Mouse (Mus musculus) liver, embryonic 14.5 days (tissue): ENCODE results near the gene Apln. TPM values are rescaled to one million over a fixed set of nuclear protein-coding genes. Genes with fewer than 3 reads are reported as not detected.

Experiments used
- ATAC-seq: fragments of 200-750 bp; cut with Nextera tagmentation; 2 replicates; pipeline ENCODE4 v1.8.0; 2017; ENCODE audit warnings: moderate number of reproducible peaks, mild to moderate bottlenecking, moderate library complexity; ENCODE audit not compliant: insufficient read depth
- DNase-seq, 3 experiments: peaks; one replicate each; pipeline ENCODE4 v3.0.0-alpha.2; 2012 to 2013; ENCODE audit warnings: low read depth in 3 of 3, low spot score in 3 of 3
- H3K27ac ChIP-seq: fragments of 300-500 bp; sonication (generic); 2 replicates; pipeline ENCODE4 v1.5.1; 2014; ENCODE audit warnings: moderate library complexity, mild to moderate bottlenecking, control low read depth, inconsistent platforms
- H3K27me3 ChIP-seq: fragments of 300-500 bp; sonication (generic); 2 replicates; pipeline ENCODE4 v1.6.1; 2014; ENCODE audit warnings: mild to moderate bottlenecking, low read length, moderate library complexity; ENCODE audit not compliant: control insufficient read depth, insufficient read depth
- H3K36me3 ChIP-seq: fragments of 300-500 bp; sonication (generic); replicated peaks from 2 replicates; pipeline ENCODE4 v1.6.1; 2014; ENCODE audit warnings: low read depth; ENCODE audit not compliant: control insufficient read depth, insufficient read depth
- H3K4me1 ChIP-seq, 2 experiments: fragments of 200-500 bp in 1 of 2; fragments of 300-500 bp in 1 of 2; sonication (generic) in 1 of 2; replicated peaks; 2 replicates each; pipeline ENCODE4 v1.6.1; 2012 to 2014; ENCODE audit warnings: antibody characterized with exemption in 1 of 2, inconsistent platforms in 1 of 2, low read length in 1 of 2; ENCODE audit not compliant: control insufficient read depth in 2 of 2, insufficient read depth in 2 of 2
- H3K4me2 ChIP-seq: fragments of 300-500 bp; sonication (generic); 2 replicates; pipeline ENCODE4 v1.6.1; 2014; ENCODE audit warnings: low read depth, mild to moderate bottlenecking, control low read depth, moderate library complexity
- H3K4me3 ChIP-seq, 2 experiments: fragments of 200-500 bp in 1 of 2; fragments of 300-500 bp in 1 of 2; sonication (generic) in 1 of 2; 2 replicates each; pipeline ENCODE4 v1.5.1; 2012 to 2014; ENCODE audit warnings: low read depth in 2 of 2, low read length in 2 of 2, mild to moderate bottlenecking in 2 of 2, control low read depth in 1 of 2, inconsistent platforms in 1 of 2, moderate library complexity in 1 of 2; ENCODE audit not compliant: insufficient read depth in 1 of 2
- H3K9ac ChIP-seq: fragments of 300-500 bp; sonication (generic); replicated peaks from 2 replicates; pipeline ENCODE4 v1.6.1; 2014; ENCODE audit warnings: mild to moderate bottlenecking, control low read depth, moderate library complexity
- H3K9me3 ChIP-seq: fragments of 300-500 bp; sonication (generic); 2 replicates; pipeline ENCODE4 v1.6.1; 2016; ENCODE audit warnings: low read length, mixed read lengths; ENCODE audit not compliant: control insufficient read depth
- CTCF ChIP-seq: IDR thresholded peaks from 2 replicates; pipeline ENCODE4 v1.5.1; 2016; ENCODE audit warnings: antibody characterized with exemption, low read depth, control low read depth
- EP300 ChIP-seq: IDR thresholded peaks from 2 replicates; pipeline ENCODE4 v1.6.1; 2016; ENCODE audit warnings: antibody characterized with exemption, low read depth
- WGBS: fragments of 180-500 bp; shearing (Covaris S2); extraction: QIAGEN DNeasy Blood & Tissue Kit; methylation state at CpG from one replicate; pipeline ENCODE4 v1.1.7; 2014; ENCODE audit not compliant: insufficient replicate concordance; 5-methylcytosine and 5-hydroxymethylcytosine counted together
- polyA plus RNA-seq, 2 experiments: library from polyadenylated mRNA; depleted of rRNA in 1 of 2; stranded (reverse) in 1 of 2; unstranded in 1 of 2; fragments of >200 nt; fragmentation: Nextera tagmentation in 1 of 2; extraction: Ambion mirVana in 1 of 2; gene quantifications; 2 replicates each; pipeline versions ENCODE4 v1.2.1 to v1.2.3; 2012 to 2014

Gene Apln
- polyA plus RNA-seq, 2 experiments, result 0.08 TPM; not detected in 1

- TF ChIP-seq EP300 (no peak), CTCF (no peak)
- ATAC-seq (no peak), DNase-seq (no peak)
- Histone ChIP-seq H3K4me1 (no peaks in the 10 kb centered on the region), H3K27ac (no peak overlapping the region), H3K27me3 (no peaks in the 10 kb centered on the region), H3K36me3 (no peaks in the 10 kb centered on the region), H3K4me3 (no peak overlapping the region), H3K9me3 (no peaks in the 10 kb centered on the region), H3K4me2 (no peak overlapping the region), H3K9ac (no peak overlapping the region)
- 40% methylated on average over 7 of the region's 7 CpGs for whole genome bisulfite sequencing
These were observed 33.5 kb downstream of the Apln start for GRCm38 (mm10) chrX:48001151-48001550.

- no peaks in the 10 kb centered on the region for H3K36me3 ChIP-seq
- no peaks in the 10 kb centered on the region for H3K4me1 ChIP-seq
- no peak overlapping the region for H3K4me2 ChIP-seq
- no peak overlapping the region for H3K4me3 ChIP-seq
- no peaks in the 10 kb centered on the region for H3K27me3 ChIP-seq
- H3K27ac ChIP-seq, result no peak overlapping the region
- H3K9me3 ChIP-seq, result no peaks in the 10 kb centered on the region
- TF ChIP-seq EP300 (no peak), CTCF (no peak)
- ATAC-seq (no peak), DNase-seq (no peak)
- no peak overlapping the region for H3K9ac ChIP-seq
- WGBS, result 46% methylated on average over 8 of the region's 8 CpGs
These were observed 36.2 kb downstream of the Apln start for GRCm38 (mm10) chrX:47998412-47998811.

- 17% methylated on average over 8 of the region's 8 CpGs for WGBS
- no peak for TF ChIP-seq EP300
- peak; percentile 83 for TF ChIP-seq CTCF
- H3K36me3 ChIP-seq, result no peaks in the 10 kb centered on the region
- H3K4me2 ChIP-seq, result 0 out of 2 replicates have a peak overlapping the region, but pooled peaks have one; percentile 13
- no peaks in the 10 kb centered on the region for H3K27me3 ChIP-seq
- H3K9me3 ChIP-seq, result no peaks in the 10 kb centered on the region
- no peaks in the 10 kb centered on the region for H3K4me1 ChIP-seq
- no peak overlapping the region for H3K4me3 ChIP-seq
- H3K9ac ChIP-seq, result no peak overlapping the region
- DNase-seq (peak; percentile 7 to 16 (median 9)), ATAC-seq (no peak)
- H3K27ac ChIP-seq, result no peak overlapping the region
These were observed 42.0 kb downstream of the Apln start for GRCm38 (mm10) chrX:47992606-47993005.

- H3K9ac ChIP-seq, result no peak overlapping the region
- H3K9me3 ChIP-seq, result no peaks in the 10 kb centered on the region
- DNase-seq, result no peak
- no peaks in the 10 kb centered on the region for H3K4me1 ChIP-seq
- no peaks in the 10 kb centered on the region for H3K36me3 ChIP-seq
- H3K4me2 ChIP-seq, result no peak overlapping the region
- H3K27ac ChIP-seq, result no peak overlapping the region
- TF ChIP-seq CTCF (no peak), EP300 (no peak)
- H3K4me3 ChIP-seq, result no peak overlapping the region
- no peaks in the 10 kb centered on the region for H3K27me3 ChIP-seq
- WGBS, result 45% methylated on average over 8 of the region's 8 CpGs
- no peak for ATAC-seq
These were observed 46.6 kb downstream of the Apln start for GRCm38 (mm10) chrX:47988024-47988423.

GRCm38 (mm10) chrX:47985000-47985619 lies 49.5 kb downstream of the Apln start:
- H3K9me3 ChIP-seq, result no peaks in the 10 kb centered on the region
- H3K27ac ChIP-seq, result no peak overlapping the region
- H3K9ac ChIP-seq, result no peak overlapping the region
- 5% methylated on average over 19 of the region's 19 CpGs for WGBS
- no peaks in the 10 kb centered on the region for H3K36me3 ChIP-seq
- no peaks in the 10 kb centered on the region for H3K4me1 ChIP-seq
- ATAC-seq, result no peak
- H3K4me2 ChIP-seq, result peak overlapping the region; percentile 29
- no peaks in the 10 kb centered on the region for H3K27me3 ChIP-seq
- peak in 1 of 3 experiments; percentile 7 for DNase-seq
- no peak overlapping the region for H3K4me3 ChIP-seq
- TF ChIP-seq CTCF (peak; percentile 66), EP300 (no peak)
